Mouse (Mus musculus): ENCODE measurements around the gene Zfp787.

GRCm38 (mm10) chr7:6164671-6165070 lies 8.9 kb upstream of the Zfp787 start:
- TF ChIP-seq CTCF (IDR thresholded peaks at IDR 0.05; ENCODE audit: low read depth) = no peak
- TF ChIP-seq EP300 (IDR thresholded peaks at IDR 0.05; ENCODE audit: low read depth) = no peak
